26 mouse cellular contexts compared by ENCODE assay signal in genomic region chr13:17037899-17038298, GRCm38 (mm10).
DNase-seq lines count a peak whose midpoint lies in the region; ATAC-seq and TF ChIP-seq lines count a peak whose summit lies in the region.
"Had no signal": no experiment of that assay in that cellular context is flagged by ENCODE, and none has a peak within 500 bp of the region (broad histone marks: within the 10 kb centered on the region; RNA-seq: fewer than 3 reads in every experiment).

No protein-coding gene starts in this region.

- no peak overlapping the region for H3K4me3 ChIP-seq in kidney, postnatal 0 days (replicated peaks; ENCODE audit: low read depth, low read length)
- H3K4me3 ChIP-seq in intestine, embryonic 16.5 days (ENCODE audit: low read length): no peak overlapping the region
- H3K4me3 ChIP-seq in hindbrain, embryonic 13.5 days: no peak overlapping the region
- H3K4me3 ChIP-seq: embryonic facial prominence, embryonic 13.5 days; forebrain, embryonic 12.5 days; gastrocnemius, adult 2 months; heart, embryonic 12.5 days; hindbrain, embryonic 10.5 days had no signal

- peak; percentile 37 for DNase-seq in kidney, postnatal 0 days (ENCODE audit: low spot score)
- no peak for DNase-seq in kidney, postnatal 25 days
- DNase-seq in 3T3-L1 (ENCODE audit: low read depth, low spot score) (peak; percentile 19), NIH3T3 (ENCODE audit: low read depth) (peak; percentile 42)
- no peak for DNase-seq in frontal cortex, adult 2 months (ENCODE audit: extremely low spot score in 1 of 2, low spot score in 1 of 2)
- no peak for DNase-seq in embryo, embryonic 9.5 days (ENCODE audit: extremely low spot score)
- DNase-seq: adrenal gland, adult 2 months; adrenal gland, postnatal 36 days; B cell, adult 2 months; cerebellum, adult 11 months; cerebellum, adult 8-10 months; cerebellum, postnatal 14 days; embryo, embryonic 11 days; gastrocnemius, adult 2 months; gastrocnemius, postnatal 25 days had no signal

- no peak for ATAC-seq in kidney, postnatal 0 days (replicated peaks; ENCODE audit: low FRiP score, low read depth)
- peak; percentile 28; the same call in 1 of the 2 replicates for ATAC-seq in intestine, embryonic 16.5 days
- ATAC-seq in hindbrain, embryonic 13.5 days (ENCODE audit: low FRiP score): no peak
- ATAC-seq: CD4-positive, CD25-positive, alpha-beta regulatory T cell, adult 4 months; forebrain, embryonic 16.5 days; hindbrain, embryonic 16.5 days; inflammation-experienced regulatory T-cells, adult 6 months had no signal

- 54% methylated on average over 3 of the region's 3 CpGs for WGBS in kidney, postnatal 0 days
- WGBS in intestine, embryonic 16.5 days: 50% methylated on average over 3 of the region's 3 CpGs
- 89% methylated on average over 3 of the region's 3 CpGs for WGBS in hindbrain, embryonic 13.5 days

- H3K4me2 ChIP-seq in kidney, postnatal 0 days (ENCODE audit: low read length): no peak overlapping the region
- no peak overlapping the region for H3K4me2 ChIP-seq in intestine, embryonic 16.5 days (ENCODE audit: low read depth, low read length)
- H3K4me2 ChIP-seq in hindbrain, embryonic 13.5 days: no peak overlapping the region
- H3K4me2 ChIP-seq: embryonic facial prominence, embryonic 13.5 days; forebrain, embryonic 12.5 days; heart, embryonic 12.5 days had no signal

- H3K4me1 ChIP-seq in kidney, postnatal 0 days (replicated peaks; ENCODE audit: insufficient read depth, low read length): 0 out of 2 replicates have a peak, but pooled peaks cover 3% of the 10 kb centered on the region
- no peaks in the 10 kb centered on the region for H3K4me1 ChIP-seq in intestine, embryonic 16.5 days (ENCODE audit: control insufficient read depth, insufficient read depth, low read length)
- no peaks in the 10 kb centered on the region for H3K4me1 ChIP-seq in hindbrain, embryonic 13.5 days (replicated peaks)
- H3K4me1 ChIP-seq: embryonic facial prominence, embryonic 13.5 days; forebrain, embryonic 12.5 days; heart, embryonic 12.5 days; hindbrain, embryonic 10.5 days had no signal

- no peak for TF ChIP-seq CTCF in kidney, postnatal 0 days (IDR thresholded peaks at IDR 0.05; ENCODE audit: low read depth)

- no peak overlapping the region for H3K9ac ChIP-seq in kidney, postnatal 0 days (ENCODE audit: low read depth, low read length)
- no peak overlapping the region for H3K9ac ChIP-seq in intestine, embryonic 16.5 days (ENCODE audit: low read depth, low read length)
- H3K9ac ChIP-seq in hindbrain, embryonic 13.5 days: no peak overlapping the region
- H3K9ac ChIP-seq: embryonic facial prominence, embryonic 13.5 days; forebrain, embryonic 12.5 days; heart, embryonic 12.5 days had no signal

- no peaks in the 10 kb centered on the region for H3K9me3 ChIP-seq in kidney, postnatal 0 days (replicated peaks; ENCODE audit: low read length)
- H3K9me3 ChIP-seq in intestine, embryonic 16.5 days (ENCODE audit: control insufficient read depth, low read length): no peaks in the 10 kb centered on the region
- no peaks in the 10 kb centered on the region for H3K9me3 ChIP-seq in hindbrain, embryonic 13.5 days
- H3K9me3 ChIP-seq: embryonic facial prominence, embryonic 13.5 days; forebrain, embryonic 12.5 days; G1E; heart, embryonic 12.5 days; hindbrain, embryonic 10.5 days had no signal

- H3K27me3 ChIP-seq in kidney, postnatal 0 days (ENCODE audit: insufficient read depth, low read length): no peaks in the 10 kb centered on the region
- no peaks in the 10 kb centered on the region for H3K27me3 ChIP-seq in intestine, embryonic 16.5 days (replicated peaks; ENCODE audit: control insufficient read depth, insufficient read depth, low read length)
- H3K27me3 ChIP-seq in hindbrain, embryonic 13.5 days: no peaks in the 10 kb centered on the region
- H3K27me3 ChIP-seq: embryonic facial prominence, embryonic 13.5 days; forebrain, embryonic 12.5 days; heart, embryonic 12.5 days had no signal

- no peak overlapping the region for H3K27ac ChIP-seq in kidney, postnatal 0 days
- H3K27ac ChIP-seq in intestine, embryonic 16.5 days (ENCODE audit: low read length): no peak overlapping the region
- no peak overlapping the region for H3K27ac ChIP-seq in hindbrain, embryonic 13.5 days
- H3K27ac ChIP-seq: forebrain, embryonic 12.5 days; gastrocnemius, adult 2 months; hindbrain, embryonic 10.5 days had no signal

- H3K36me3 ChIP-seq in kidney, postnatal 0 days (ENCODE audit: insufficient read depth, low read length): no peaks in the 10 kb centered on the region
- no peaks in the 10 kb centered on the region for H3K36me3 ChIP-seq in intestine, embryonic 16.5 days (ENCODE audit: control insufficient read depth, insufficient read depth, low read length)
- no peaks in the 10 kb centered on the region for H3K36me3 ChIP-seq in hindbrain, embryonic 13.5 days
- H3K36me3 ChIP-seq: embryonic facial prominence, embryonic 13.5 days; forebrain, embryonic 12.5 days; G1E; heart, embryonic 12.5 days; hindbrain, embryonic 10.5 days had no signal

Comparison
In these comparisons a context has a peak if more than half of its experiments do, and no peak if none do; other contexts are left out.
1. DNase-seq: peak in kidney, postnatal 0 days (single experiment), 3T3-L1 (single experiment) and NIH3T3 (single experiment); none in kidney, postnatal 25 days (0 of 2), frontal cortex, adult 2 months (0 of 2) and embryo, embryonic 9.5 days (single experiment).